Mouse (Mus musculus) macrophage (primary cell): ENCODE measurements around the gene Tmem222. TPM values are rescaled to one million over a fixed set of nuclear protein-coding genes. Genes with fewer than 3 reads are reported as not detected.

Experiments
- H3K27ac ChIP-seq: fragments of 350-480 bp; formaldehyde crosslinking; 2 replicates; pipeline ENCODE4 v1.9.0; 2021
- H3K36me3 ChIP-seq: fragments of 350-480 bp; formaldehyde crosslinking; 2 replicates; pipeline ENCODE4 v1.9.0; 2021; ENCODE audit errors: inconsistent target
- H3K4me3 ChIP-seq: fragments of 350-480 bp; formaldehyde crosslinking; 2 replicates; pipeline ENCODE4 v1.9.0; 2021; ENCODE audit errors: inconsistent target
- H3K79me2 ChIP-seq: fragments of 350-480 bp; formaldehyde crosslinking; 2 replicates; pipeline ENCODE4 v1.9.0; 2021; ENCODE audit errors: inconsistent target
- WGBS: methylation state at CpG from one replicate; pipeline ENCODE4 v1.1.7; 2026; ENCODE audit warnings: inconsistent platforms; ENCODE audit not compliant: missing documents; 5-methylcytosine and 5-hydroxymethylcytosine counted together
- polyA plus RNA-seq: library from polyadenylated mRNA; stranded (reverse); fragments of 250-400 nt; gene quantifications from 3 replicates; pipeline ENCODE4 v1.2.4, GENCODE M21; 2018; ENCODE audit warnings: inconsistent platforms

The Tmem222 gene
- polyA plus RNA-seq, 1 experiment from 2014 or later: 20.5 TPM

GRCm38 (mm10) chr4:133251214-133251613 is 26.4 kb downstream of the Tmem222 start:
- 40% methylated on average over 29 of the region's 31 CpGs for WGBS
- H3K36me3 ChIP-seq: no peaks in the 10 kb centered on the region
- no peak overlapping the region for H3K4me3 ChIP-seq
- no peaks in the 10 kb centered on the region for H3K79me2 ChIP-seq
- no peak overlapping the region for H3K27ac ChIP-seq

GRCm38 (mm10) chr4:133250609-133251008 is 27.0 kb downstream of the Tmem222 start:
- WGBS: 10% methylated on average over 22 of the region's 22 CpGs
- Histone ChIP-seq H3K27ac (no peak overlapping the region), H3K36me3 (no peaks in the 10 kb centered on the region), H3K79me2 (no peaks in the 10 kb centered on the region), H3K4me3 (no peak overlapping the region)

- Histone ChIP-seq H3K27ac (no peak overlapping the region), H3K79me2 (no peaks in the 10 kb centered on the region), H3K36me3 (no peaks in the 10 kb centered on the region), H3K4me3 (no peak overlapping the region)
- 69% methylated on average over 13 of the region's 13 CpGs for WGBS
Observed at GRCm38 (mm10) chr4:133247806-133248449, 29.7 kb downstream of the Tmem222 start.

GRCm38 (mm10) chr4:133247072-133247471 is 30.5 kb downstream of the Tmem222 start:
- Histone ChIP-seq H3K36me3 (no peaks in the 10 kb centered on the region), H3K27ac (no peak overlapping the region), H3K4me3 (no peak overlapping the region), H3K79me2 (no peaks in the 10 kb centered on the region)
- 80% methylated on average over 15 of the region's 15 CpGs for WGBS

GRCm38 (mm10) chr4:133244289-133244688 is 33.3 kb downstream of the Tmem222 start:
- Histone ChIP-seq H3K79me2 (no peaks in the 10 kb centered on the region), H3K36me3 (no peaks in the 10 kb centered on the region), H3K4me3 (no peak overlapping the region), H3K27ac (no peak overlapping the region)
- 42% methylated on average over 1 of the region's 1 CpGs for WGBS

GRCm38 (mm10) chr4:133243538-133243937 is 34.1 kb downstream of the Tmem222 start:
- no peak overlapping the region for H3K4me3 ChIP-seq
- H3K79me2 ChIP-seq: no peaks in the 10 kb centered on the region
- WGBS: 93% methylated on average over 12 of the region's 13 CpGs
- no peaks in the 10 kb centered on the region for H3K36me3 ChIP-seq
- H3K27ac ChIP-seq: no peak overlapping the region

- no peak overlapping the region for H3K4me3 ChIP-seq
- H3K27ac ChIP-seq: no peak overlapping the region
- WGBS: 95% methylated on average over 9 of the region's 9 CpGs
- no peaks in the 10 kb centered on the region for H3K79me2 ChIP-seq
- no peaks in the 10 kb centered on the region for H3K36me3 ChIP-seq
Observed at GRCm38 (mm10) chr4:133242710-133243109, 34.9 kb downstream of the Tmem222 start.

- H3K27ac ChIP-seq: peak overlapping the region; percentile 15; the same call in 1 of the 2 replicates
- no peaks in the 10 kb centered on the region for H3K36me3 ChIP-seq
- H3K79me2 ChIP-seq: no peaks in the 10 kb centered on the region
- H3K4me3 ChIP-seq: peak overlapping the region; percentile 28; the same call in 1 of the 2 replicates
- WGBS: 49% methylated on average over 10 of the region's 11 CpGs
Observed at GRCm38 (mm10) chr4:133241910-133242309, 35.7 kb downstream of the Tmem222 start.

GRCm38 (mm10) chr4:133240934-133241908 is 36.4 kb downstream of the Tmem222 start:
- Histone ChIP-seq H3K36me3 (no peaks in the 10 kb centered on the region), H3K79me2 (no peaks in the 10 kb centered on the region), H3K27ac (peak overlapping the region; percentile 49), H3K4me3 (peak overlapping the region; percentile 32)
- WGBS: under 1% methylated on average over 70 of the region's 78 CpGs

GRCm38 (mm10) chr4:133240490-133240921 is 37.1 kb downstream of the Tmem222 start, which contains the start of gene Map3k6:
TSS of gene Map3k6 (plus strand) at chr4:133240818.
- peak within 1 kb of the TSS; percentile 49 for H3K27ac ChIP-seq
- H3K4me3 ChIP-seq: peak within 1 kb of the TSS; percentile 32
- WGBS: 9% methylated on average over 16 of the region's 16 CpGs
- no peaks in the 10 kb centered on the region for H3K79me2 ChIP-seq
- H3K36me3 ChIP-seq: no peaks in the 10 kb centered on the region

GRCm38 (mm10) chr4:133237911-133238310 is 39.7 kb downstream of the Tmem222 start:
- H3K4me3 ChIP-seq: no peak overlapping the region
- H3K27ac ChIP-seq: no peak overlapping the region
- 0% methylated on average over 4 of the region's 4 CpGs for WGBS
- H3K36me3 ChIP-seq: no peaks in the 10 kb centered on the region
- H3K79me2 ChIP-seq: no peaks in the 10 kb centered on the region

GRCm38 (mm10) chr4:133235415-133235814 is 42.2 kb downstream of the Tmem222 start:
- no peak overlapping the region for H3K4me3 ChIP-seq
- H3K36me3 ChIP-seq: no peaks in the 10 kb centered on the region
- no peaks in the 10 kb centered on the region for H3K79me2 ChIP-seq
- WGBS: 95% methylated on average over 5 of the region's 5 CpGs
- H3K27ac ChIP-seq: no peak overlapping the region

GRCm38 (mm10) chr4:133234771-133235170 is 42.8 kb downstream of the Tmem222 start:
- Histone ChIP-seq H3K36me3 (no peaks in the 10 kb centered on the region), H3K27ac (no peak overlapping the region), H3K79me2 (no peaks in the 10 kb centered on the region), H3K4me3 (no peak overlapping the region)
- WGBS: 87% methylated on average over 5 of the region's 5 CpGs

- Histone ChIP-seq H3K4me3 (no peak overlapping the region), H3K36me3 (no peaks in the 10 kb centered on the region), H3K27ac (no peak overlapping the region), H3K79me2 (no peaks in the 10 kb centered on the region)
- WGBS: 55% methylated on average over 10 of the region's 10 CpGs
Observed at GRCm38 (mm10) chr4:133233285-133233976, 44.2 kb downstream of the Tmem222 start.
